Mouse (Mus musculus): ENCODE data around the gene Gm17334. TPM values are rescaled to one million over a fixed set of nuclear protein-coding genes. Genes with fewer than 3 reads are reported as not detected.

Gm17334 gene
- polyA plus RNA-seq, 1 experiment from 2014 or later, result 0.68 TPM

DNA sequence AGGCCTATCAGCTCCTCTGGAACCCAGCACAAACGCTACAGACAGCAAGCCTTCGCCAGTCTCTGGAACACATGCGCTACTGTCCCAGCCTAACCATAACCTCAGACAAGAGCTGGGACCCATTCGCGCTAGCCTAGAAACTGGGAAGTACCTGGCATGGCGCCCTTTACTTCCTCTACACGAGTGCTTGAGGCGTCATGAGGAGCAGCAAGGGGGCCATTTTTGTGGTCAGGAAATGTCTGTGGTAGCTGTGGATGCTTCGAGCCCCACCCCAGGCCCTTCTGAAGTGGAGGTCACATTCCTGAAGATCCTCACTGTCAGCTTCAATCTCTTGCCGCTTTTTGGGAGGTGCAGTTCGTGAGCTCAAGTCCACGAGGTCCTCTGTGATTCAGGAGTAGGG is 30.1 kb upstream of the Gm17334 start:
- Histone ChIP-seq H3K36me3 (ENCODE audit: control insufficient read depth, insufficient read depth, low read length) (no peaks in the 10 kb centered on the region), H3K27me3 (replicated peaks; ENCODE audit: control insufficient read depth, insufficient read depth, low read length) (no peaks in the 10 kb centered on the region), H3K27ac (ENCODE audit: low read depth) (no peak overlapping the region), H3K9ac (ENCODE audit: low read length) (no peak overlapping the region), H3K9me3 (ENCODE audit: control insufficient read depth, low read length) (no peaks in the 10 kb centered on the region), H3K4me3 (ENCODE audit: low read depth, low read length) (no peak overlapping the region), H3K4me1 (replicated peaks; ENCODE audit: control insufficient read depth, insufficient read depth, low read length) (no peaks in the 10 kb centered on the region), H3K4me2 (ENCODE audit: low read length) (no peak overlapping the region)
- WGBS, result 76% methylated on average over 12 of the region's 12 CpGs
- DNase-seq (ENCODE audit: low spot score) (no peak), ATAC-seq (replicated peaks; ENCODE audit: low FRiP score, low TSS enrichment, low read depth) (no peak)

DNA sequence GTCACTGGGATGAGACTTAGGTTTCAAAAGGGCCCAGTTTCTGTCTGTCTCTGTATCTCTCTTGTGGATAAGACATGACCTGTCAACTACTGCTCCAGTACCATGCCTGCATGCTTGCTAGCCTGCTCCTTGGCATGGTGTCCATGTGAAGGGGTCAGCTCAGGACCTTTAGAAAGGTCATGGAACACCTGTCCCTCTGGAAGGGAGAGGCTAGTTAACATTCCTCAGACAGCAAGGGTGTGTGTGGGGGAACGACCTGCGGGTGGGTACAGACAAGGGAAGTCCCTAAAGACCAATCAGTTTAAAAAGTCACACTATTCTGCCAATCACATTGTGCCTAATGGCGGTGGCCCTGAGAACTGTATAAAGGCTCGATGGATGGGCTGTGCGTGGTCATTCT is 28.0 kb upstream of the Gm17334 start:
- WGBS, result 82% methylated on average over 5 of the region's 5 CpGs
- Histone ChIP-seq H3K27ac (ENCODE audit: low read depth) (no peak overlapping the region), H3K27me3 (replicated peaks; ENCODE audit: control insufficient read depth, insufficient read depth, low read length) (no peaks in the 10 kb centered on the region), H3K9ac (ENCODE audit: low read length) (no peak overlapping the region), H3K9me3 (ENCODE audit: control insufficient read depth, low read length) (no peaks in the 10 kb centered on the region), H3K36me3 (ENCODE audit: control insufficient read depth, insufficient read depth, low read length) (no peaks in the 10 kb centered on the region), H3K4me3 (ENCODE audit: low read depth, low read length) (no peak overlapping the region), H3K4me2 (ENCODE audit: low read length) (no peak overlapping the region), H3K4me1 (replicated peaks; ENCODE audit: control insufficient read depth, insufficient read depth, low read length) (peaks cover 15% of the 10 kb centered on the region)
- ATAC-seq (replicated peaks; ENCODE audit: low FRiP score, low TSS enrichment, low read depth) (no peak), DNase-seq (ENCODE audit: low spot score) (no peak)

DNA sequence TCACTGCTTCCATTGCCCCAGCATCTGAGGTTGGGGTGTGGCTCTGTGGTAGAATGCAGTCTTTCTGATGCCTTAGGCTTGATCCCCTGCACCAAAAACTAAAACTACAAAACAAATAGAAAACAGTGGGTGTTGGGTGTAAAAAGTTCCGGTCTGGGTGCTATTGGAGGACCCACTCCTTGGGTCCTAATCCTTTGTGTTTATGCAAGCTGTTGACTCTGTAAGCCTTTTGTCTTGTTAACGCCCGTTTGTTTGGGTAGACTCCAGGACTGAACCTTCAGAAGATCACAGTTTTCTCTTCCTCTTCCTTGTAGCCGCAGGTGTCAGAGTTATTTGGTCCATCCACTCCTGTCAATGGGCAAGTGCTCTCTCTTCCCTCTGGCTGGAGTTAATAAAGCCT is 27.0 kb upstream of the Gm17334 start:
- no peak for ATAC-seq (replicated peaks; ENCODE audit: low FRiP score, low TSS enrichment, low read depth)
- no peak overlapping the region for H3K27ac ChIP-seq (ENCODE audit: low read depth)
- WGBS, result 63% methylated on average over 4 of the region's 4 CpGs

DNA sequence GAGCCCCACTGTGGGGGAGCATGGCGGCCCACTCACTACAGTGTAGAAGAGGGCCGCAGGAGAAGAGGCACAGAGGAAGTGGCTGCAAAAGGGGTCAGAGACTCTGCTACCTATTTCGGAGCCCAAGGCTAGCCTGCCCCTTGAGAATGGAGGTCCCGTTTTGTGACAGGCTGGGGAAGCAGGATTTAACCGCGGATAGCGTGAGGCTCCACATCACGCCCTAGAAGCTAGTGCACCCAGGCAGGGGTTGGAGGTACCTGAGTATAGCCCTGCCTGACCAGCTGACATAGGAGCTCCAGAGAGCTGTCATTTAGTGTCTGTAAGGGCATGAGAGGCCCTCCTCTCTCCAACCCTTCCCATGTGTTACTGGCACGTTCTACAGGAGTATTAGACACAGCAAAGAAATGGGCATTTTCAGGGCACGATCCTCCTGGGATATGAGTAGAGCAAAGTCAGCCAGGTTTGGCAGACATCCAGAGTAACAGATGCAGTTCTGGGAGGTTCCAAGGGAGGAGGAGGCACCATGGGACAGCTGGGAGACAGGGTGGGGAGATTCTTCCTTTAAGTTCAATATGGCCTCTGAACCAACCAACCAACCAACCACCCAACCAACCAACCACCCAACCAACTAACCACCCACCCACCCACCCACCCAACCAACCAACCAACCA is 25.2 kb upstream of the Gm17334 start:
- no peak for ATAC-seq (replicated peaks; ENCODE audit: low FRiP score, low TSS enrichment, low read depth)
- no peak for DNase-seq (ENCODE audit: low spot score)
- Histone ChIP-seq H3K27ac (ENCODE audit: low read depth) (no peak overlapping the region), H3K4me2 (ENCODE audit: low read length) (no peak overlapping the region), H3K36me3 (ENCODE audit: control insufficient read depth, insufficient read depth, low read length) (no peaks in the 10 kb centered on the region), H3K27me3 (replicated peaks; ENCODE audit: control insufficient read depth, insufficient read depth, low read length) (no peaks in the 10 kb centered on the region), H3K9me3 (ENCODE audit: control insufficient read depth, low read length) (no peaks in the 10 kb centered on the region), H3K9ac (ENCODE audit: low read length) (no peak overlapping the region), H3K4me1 (replicated peaks; ENCODE audit: control insufficient read depth, insufficient read depth, low read length) (peaks cover 39% of the 10 kb centered on the region), H3K4me3 (ENCODE audit: low read depth, low read length) (no peak overlapping the region)
- 86% methylated on average over 10 of the region's 10 CpGs for WGBS

More for the DNA sequence above, 27.0 kb upstream of the Gm17334 start:
- Histone ChIP-seq H3K4me3 (ENCODE audit: low read depth, low read length) (no peak overlapping the region), H3K4me2 (ENCODE audit: low read length) (no peak overlapping the region), H3K9me3 (ENCODE audit: control insufficient read depth, low read length) (no peaks in the 10 kb centered on the region), H3K9ac (ENCODE audit: low read length) (no peak overlapping the region), H3K4me1 (replicated peaks; ENCODE audit: control insufficient read depth, insufficient read depth, low read length) (peaks cover 25% of the 10 kb centered on the region), H3K27me3 (replicated peaks; ENCODE audit: control insufficient read depth, insufficient read depth, low read length) (no peaks in the 10 kb centered on the region), H3K36me3 (ENCODE audit: control insufficient read depth, insufficient read depth, low read length) (no peaks in the 10 kb centered on the region)
- no peak for DNase-seq (ENCODE audit: low spot score)

DNA sequence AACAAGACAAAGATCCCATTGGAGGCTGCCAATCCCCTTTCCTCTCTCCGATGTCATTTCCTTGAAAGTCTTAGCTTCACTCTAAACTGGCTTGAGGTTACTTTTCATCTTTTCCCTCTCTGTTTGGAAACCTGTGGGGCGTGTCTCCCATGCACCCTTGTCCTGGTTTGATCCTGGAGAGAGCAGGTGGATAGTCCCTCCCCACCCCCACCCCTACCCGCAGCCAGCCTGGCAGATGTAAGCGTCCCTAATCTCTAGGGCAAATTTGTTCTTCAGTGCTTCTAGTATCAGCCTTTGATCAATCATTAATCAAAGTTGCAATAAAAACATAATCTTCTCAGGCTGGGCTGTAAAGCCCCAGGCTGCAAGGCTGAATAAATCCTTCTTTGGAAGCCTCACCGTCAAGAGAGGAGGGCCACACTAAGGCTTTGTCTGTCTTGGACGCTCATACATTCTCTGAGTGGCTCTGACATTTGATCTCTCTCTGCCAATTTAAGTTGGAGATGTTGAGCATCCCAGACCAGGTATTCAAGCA is 24.5 kb upstream of the Gm17334 start:
- no peaks in the 10 kb centered on the region for H3K9me3 ChIP-seq (ENCODE audit: control insufficient read depth, low read length)
- no peaks in the 10 kb centered on the region for H3K36me3 ChIP-seq (ENCODE audit: control insufficient read depth, insufficient read depth, low read length)
- H3K9ac ChIP-seq (ENCODE audit: low read length), result no peak overlapping the region
- H3K4me2 ChIP-seq (ENCODE audit: low read length), result no peak overlapping the region
- no peak overlapping the region for H3K4me3 ChIP-seq (ENCODE audit: low read depth, low read length)
- WGBS, result 55% methylated on average over 6 of the region's 6 CpGs
- H3K4me1 ChIP-seq (replicated peaks; ENCODE audit: control insufficient read depth, insufficient read depth, low read length), result peaks cover 39% of the 10 kb centered on the region
- H3K27ac ChIP-seq (ENCODE audit: low read depth), result peak overlapping the region; percentile 79; the same call in 1 of the 2 replicates
- ATAC-seq (replicated peaks; ENCODE audit: low FRiP score, low TSS enrichment, low read depth) (peak; percentile 82), DNase-seq (ENCODE audit: low spot score) (no peak)
- H3K27me3 ChIP-seq (replicated peaks; ENCODE audit: control insufficient read depth, insufficient read depth, low read length), result no peaks in the 10 kb centered on the region

DNA sequence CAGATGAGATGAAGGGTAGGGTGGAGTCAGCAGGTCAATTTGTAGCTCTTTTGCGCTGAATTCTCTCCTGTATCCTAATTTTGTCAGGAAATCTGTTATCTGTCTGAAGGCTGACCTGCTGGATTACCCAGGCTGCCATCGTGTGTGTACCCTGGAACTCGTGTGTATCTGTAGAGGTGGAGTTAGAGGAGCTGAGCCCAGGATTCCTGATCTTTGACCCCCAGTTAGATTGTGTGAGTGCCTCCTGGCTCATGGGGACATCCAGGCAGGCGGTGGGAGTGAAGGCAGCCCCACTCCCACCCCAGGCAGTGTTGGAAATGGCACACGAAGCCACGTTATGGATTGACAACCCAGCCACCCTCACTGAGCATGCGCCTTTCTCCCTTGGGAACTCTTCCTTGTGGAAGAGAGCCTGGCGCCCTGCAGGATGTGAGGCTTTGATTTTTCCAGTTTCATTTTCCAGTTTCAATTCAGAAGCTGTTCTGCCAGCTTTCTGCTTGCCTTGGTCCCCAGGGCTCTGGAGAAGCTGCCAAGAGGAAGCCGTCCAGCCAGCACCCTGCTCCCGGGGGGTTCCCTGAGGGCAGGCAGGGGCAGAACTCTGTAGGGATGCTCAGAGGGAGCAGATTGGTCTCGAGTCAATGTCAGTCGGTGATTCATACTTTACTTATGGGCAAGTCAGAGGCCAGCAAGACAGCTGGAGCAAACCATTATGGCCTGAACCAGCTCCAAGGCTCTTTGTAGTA is 23.6 kb upstream of the Gm17334 start:
- ATAC-seq (replicated peaks; ENCODE audit: low FRiP score, low TSS enrichment, low read depth) (0 out of 2 replicates have a peak, but pooled peaks have one; percentile 17), DNase-seq (ENCODE audit: low spot score) (peak; percentile 58)
- no peaks in the 10 kb centered on the region for H3K9me3 ChIP-seq (ENCODE audit: control insufficient read depth, low read length)
- WGBS, result 40% methylated on average over 12 of the region's 12 CpGs
- H3K9ac ChIP-seq (ENCODE audit: low read length), result no peak overlapping the region
- peaks cover 39% of the 10 kb centered on the region for H3K4me1 ChIP-seq (replicated peaks; ENCODE audit: control insufficient read depth, insufficient read depth, low read length)
- no peaks in the 10 kb centered on the region for H3K36me3 ChIP-seq (ENCODE audit: control insufficient read depth, insufficient read depth, low read length)
- H3K27ac ChIP-seq (ENCODE audit: low read depth), result peak overlapping the region; percentile 79
- no peaks in the 10 kb centered on the region for H3K27me3 ChIP-seq (replicated peaks; ENCODE audit: control insufficient read depth, insufficient read depth, low read length)
- no peak overlapping the region for H3K4me3 ChIP-seq (ENCODE audit: low read depth, low read length)
- no peak overlapping the region for H3K4me2 ChIP-seq (ENCODE audit: low read length)

DNA sequence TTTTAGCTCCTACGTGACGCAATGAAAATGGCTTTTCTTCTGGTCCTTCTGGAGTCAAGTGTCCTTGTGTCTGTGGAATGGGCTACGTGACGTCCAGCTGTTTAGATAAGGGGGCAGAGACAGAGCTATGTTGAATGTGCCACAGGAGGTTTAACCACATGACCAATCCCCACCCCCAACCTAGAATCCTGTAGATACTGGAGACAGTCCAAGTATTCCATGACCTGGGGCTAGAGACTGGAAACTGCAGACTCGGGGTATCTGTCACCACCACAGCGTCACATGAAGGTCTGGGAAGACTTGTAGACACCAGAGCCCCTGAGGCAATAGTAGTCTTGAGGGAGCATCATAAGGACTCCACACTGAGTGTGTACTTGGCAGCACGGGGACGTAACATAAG is 22.8 kb upstream of the Gm17334 start:
- ATAC-seq (replicated peaks; ENCODE audit: low FRiP score, low TSS enrichment, low read depth), result no peak
- no peak overlapping the region for H3K4me3 ChIP-seq (ENCODE audit: low read depth, low read length)
- no peak overlapping the region for H3K9ac ChIP-seq (ENCODE audit: low read length)
- 64% methylated on average over 8 of the region's 8 CpGs for WGBS
- no peak for DNase-seq (ENCODE audit: low spot score)
- H3K27ac ChIP-seq (ENCODE audit: low read depth), result peak overlapping the region; percentile 79; the same call in 1 of the 2 replicates
- no peaks in the 10 kb centered on the region for H3K9me3 ChIP-seq (ENCODE audit: control insufficient read depth, low read length)
- peaks cover 39% of the 10 kb centered on the region for H3K4me1 ChIP-seq (replicated peaks; ENCODE audit: control insufficient read depth, insufficient read depth, low read length)
- no peak overlapping the region for H3K4me2 ChIP-seq (ENCODE audit: low read length)
- no peaks in the 10 kb centered on the region for H3K27me3 ChIP-seq (replicated peaks; ENCODE audit: control insufficient read depth, insufficient read depth, low read length)
- no peaks in the 10 kb centered on the region for H3K36me3 ChIP-seq (ENCODE audit: control insufficient read depth, insufficient read depth, low read length)

DNA sequence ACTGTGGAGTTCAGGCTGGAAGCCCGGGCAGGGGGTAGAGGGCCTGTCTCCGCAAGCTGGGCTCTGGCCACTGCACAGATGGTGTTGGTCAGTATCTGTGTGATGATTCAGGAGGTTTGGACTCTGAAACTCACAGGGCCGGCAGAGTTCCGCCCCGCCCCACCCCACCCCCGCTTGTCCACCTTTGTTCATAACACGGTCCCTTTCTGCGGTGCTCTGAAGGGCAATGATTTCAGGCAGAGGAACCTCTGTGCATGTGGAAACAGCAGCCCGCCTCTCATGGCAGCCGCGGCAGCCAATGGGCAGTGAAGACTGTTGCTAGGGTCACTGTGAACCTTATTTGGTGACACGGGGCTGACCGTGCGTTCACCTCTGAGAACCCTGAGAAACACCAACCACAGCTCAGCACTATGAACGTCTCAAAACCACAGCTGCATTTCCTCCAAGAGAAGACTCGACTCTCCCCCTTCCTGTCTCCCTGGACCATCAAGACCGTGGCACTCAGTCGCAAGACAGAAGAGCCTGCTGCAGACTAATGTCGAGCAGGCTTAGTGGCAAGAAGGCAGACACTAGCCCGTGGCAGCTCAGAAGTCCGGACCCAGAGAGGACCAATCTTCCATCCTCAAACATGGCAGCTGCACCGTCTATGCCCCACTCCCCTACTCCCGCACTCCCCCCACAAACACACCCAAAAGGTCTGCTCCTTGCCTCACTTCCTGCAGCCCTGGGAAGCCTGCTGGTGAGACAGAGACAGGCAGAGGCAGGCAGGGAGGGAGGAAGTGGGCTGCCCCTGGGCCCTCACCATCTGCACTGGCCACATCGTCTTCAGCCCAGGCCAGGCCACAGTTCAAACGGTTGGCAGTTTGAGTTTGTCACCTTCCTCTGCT is 21.9 kb upstream of the Gm17334 start:
- H3K9ac ChIP-seq (ENCODE audit: low read length), result no peak overlapping the region
- DNase-seq (ENCODE audit: low spot score) (peak; percentile 62), ATAC-seq (replicated peaks; ENCODE audit: low FRiP score, low TSS enrichment, low read depth) (peak; percentile 19; the same call in 1 of the 2 replicates)

More for the DNA sequence above, 21.9 kb upstream of the Gm17334 start:
- Histone ChIP-seq H3K4me2 (ENCODE audit: low read length) (peak overlapping the region; percentile 22; the same call in 1 of the 2 replicates), H3K27ac (ENCODE audit: low read depth) (peak overlapping the region; percentile 79), H3K9me3 (ENCODE audit: control insufficient read depth, low read length) (no peaks in the 10 kb centered on the region), H3K27me3 (replicated peaks; ENCODE audit: control insufficient read depth, insufficient read depth, low read length) (no peaks in the 10 kb centered on the region), H3K36me3 (ENCODE audit: control insufficient read depth, insufficient read depth, low read length) (no peaks in the 10 kb centered on the region), H3K4me1 (replicated peaks; ENCODE audit: control insufficient read depth, insufficient read depth, low read length) (peaks cover 39% of the 10 kb centered on the region), H3K4me3 (ENCODE audit: low read depth, low read length) (no peak overlapping the region)
- 39% methylated on average over 25 of the region's 25 CpGs for WGBS
